Mouse (Mus musculus) embryo, embryonic 10 days (tissue): ENCODE results near the gene Kcnip4.

Experiments used
- DNase-seq: peaks from one replicate; pipeline ENCODE4 v3.0.0-alpha.2; 2015; ENCODE audit warnings: low spot score

The Kcnip4 gene

DNA sequence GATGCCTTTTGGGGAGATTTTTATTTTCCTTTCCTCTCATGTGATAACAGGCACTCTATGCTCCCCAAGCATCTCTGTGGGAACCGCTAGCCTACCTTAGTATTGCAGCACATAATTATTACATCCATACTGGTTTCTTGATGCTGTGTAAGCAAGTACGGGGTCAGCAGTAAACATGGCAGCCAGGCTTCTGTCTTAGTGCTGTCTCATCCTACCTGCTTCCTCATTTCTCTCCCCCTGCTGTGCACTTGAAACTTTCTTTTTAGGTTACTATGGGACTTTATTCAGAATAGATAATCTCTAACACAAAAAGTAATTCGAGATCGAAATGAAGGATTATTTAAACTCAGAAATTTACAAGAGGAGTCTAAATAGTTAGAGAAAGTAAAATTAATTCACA, 973.0 kb downstream of the Kcnip4 start:
- no peak for DNase-seq

DNA sequence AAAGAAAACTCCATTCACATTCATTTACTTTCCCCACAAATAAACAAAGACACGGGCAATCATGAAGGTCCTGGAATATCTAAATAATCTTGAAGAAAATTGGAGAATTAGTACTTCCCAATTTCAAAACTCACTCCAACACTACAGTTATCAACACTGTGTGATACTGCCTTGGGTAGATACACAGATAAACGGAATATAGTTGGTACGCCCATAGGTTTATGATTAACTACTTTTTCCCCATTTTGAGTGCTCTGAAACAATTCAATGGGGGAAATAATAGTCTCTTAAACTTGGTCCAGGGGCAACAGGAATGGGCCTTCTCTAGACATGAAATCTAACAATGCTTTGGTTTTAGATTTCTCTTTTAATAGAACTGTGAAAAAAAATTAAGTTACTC, 978.9 kb downstream of the Kcnip4 start:
- no peak for DNase-seq

- DNase-seq, result no peak
Measured at GRCm38 (mm10) chr5:48544784-48545734, 979.6 kb downstream of the Kcnip4 start.

GRCm38 (mm10) chr5:48518035-48518434, 1006.7 kb downstream of the Kcnip4 start:
- DNase-seq, result no peak

GRCm38 (mm10) chr5:48513354-48513753, 1011.4 kb downstream of the Kcnip4 start:
- peak; percentile 11 for DNase-seq

DNA sequence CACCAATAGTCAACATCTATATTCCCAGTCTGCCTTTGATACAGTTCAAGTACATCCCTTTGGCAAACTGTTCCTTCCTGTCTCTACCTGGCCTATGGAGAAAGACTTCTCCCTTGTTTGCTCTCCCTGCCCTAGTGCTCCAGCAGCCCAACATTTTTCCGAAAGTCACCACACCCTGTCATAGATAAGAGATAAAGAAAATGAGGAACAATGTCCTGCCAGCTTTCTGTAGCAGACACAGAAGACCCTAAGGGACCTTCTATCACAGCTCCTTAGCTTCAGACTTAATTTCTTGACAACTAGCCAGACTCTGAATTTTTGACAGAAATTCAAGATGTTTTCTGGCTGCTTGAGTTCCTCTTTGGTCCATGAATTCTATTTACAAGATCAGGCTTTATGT, 1013.4 kb downstream of the Kcnip4 start:
- DNase-seq, result no peak

DNA sequence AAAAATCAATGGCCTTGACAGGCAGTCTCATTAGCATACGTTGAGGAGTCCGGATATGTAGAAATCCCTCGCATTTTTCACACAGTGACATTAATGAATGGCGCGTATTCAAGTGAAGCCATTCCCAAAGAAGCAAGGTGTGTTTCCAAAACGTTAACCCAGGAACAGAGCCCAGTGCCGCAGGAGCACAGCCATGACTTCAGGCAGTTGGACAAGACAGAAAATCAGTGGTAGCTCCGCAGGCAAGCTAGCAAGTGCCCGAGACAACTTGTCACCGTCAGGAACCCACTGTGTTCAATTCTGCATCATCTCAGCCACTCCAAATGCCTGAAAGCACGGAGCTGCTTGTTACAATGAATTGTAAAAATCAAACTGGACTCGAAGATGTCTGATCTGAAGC, 1014.5 kb downstream of the Kcnip4 start:
- DNase-seq, result no peak

GRCm38 (mm10) chr5:48509194-48509930, 1015.3 kb downstream of the Kcnip4 start:
- DNase-seq, result no peak

DNA sequence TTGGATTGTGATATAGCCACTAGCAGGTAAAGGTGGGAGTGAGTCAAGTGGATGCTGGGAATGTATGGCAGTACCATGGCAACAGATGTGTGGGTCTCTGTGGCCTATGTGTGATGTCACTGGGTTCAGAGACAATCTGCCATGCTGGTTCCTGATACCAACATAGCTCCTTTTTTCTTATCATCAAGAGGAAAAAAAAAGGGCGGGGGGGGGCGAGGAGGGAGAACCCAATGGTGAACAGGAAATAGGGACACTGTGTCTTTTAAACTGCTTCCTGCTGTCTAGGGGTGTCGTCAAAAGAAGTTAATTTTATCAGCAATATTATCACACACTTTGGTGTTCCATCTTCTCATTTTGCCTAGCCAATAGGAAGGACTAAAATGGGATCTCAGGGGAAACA, 1021.6 kb downstream of the Kcnip4 start:
- DNase-seq, result no peak

GRCm38 (mm10) chr5:48502442-48502841, 1022.3 kb downstream of the Kcnip4 start:
- no peak for DNase-seq

DNA sequence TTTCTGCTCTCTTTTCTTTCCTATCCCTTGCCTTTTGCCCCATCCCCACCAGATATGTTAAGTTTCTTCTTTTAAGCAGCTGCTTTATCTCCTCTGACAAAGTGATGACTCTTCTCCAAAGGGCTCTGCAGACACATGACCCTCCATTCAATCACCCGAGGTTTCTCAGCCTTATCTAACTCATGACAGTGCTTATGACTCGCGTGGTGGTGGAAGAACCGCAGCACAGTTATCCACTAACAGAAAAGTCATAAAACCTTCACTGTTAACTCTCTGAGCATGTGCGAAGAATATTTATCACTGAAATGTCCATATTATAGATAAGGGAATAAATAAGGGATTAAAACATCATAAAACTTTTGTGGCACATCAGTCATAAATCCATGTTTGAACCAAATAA, 1024.5 kb downstream of the Kcnip4 start:
- no peak for DNase-seq

GRCm38 (mm10) chr5:48490864-48491477, 1033.7 kb downstream of the Kcnip4 start:
- no peak for DNase-seq

GRCm38 (mm10) chr5:48489549-48490288, 1035.0 kb downstream of the Kcnip4 start:
- peak; percentile 35 for DNase-seq

GRCm38 (mm10) chr5:48483112-48483511, 1041.6 kb downstream of the Kcnip4 start:
- DNase-seq, result no peak

GRCm38 (mm10) chr5:48460221-48460620, 1064.5 kb downstream of the Kcnip4 start:
- DNase-seq, result no peak

- no peak for DNase-seq
Measured at GRCm38 (mm10) chr5:48448888-48449287, 1075.8 kb downstream of the Kcnip4 start.

- peak; percentile 75 for DNase-seq
Measured at GRCm38 (mm10) chr5:48430459-48430858, 1094.2 kb downstream of the Kcnip4 start.

DNA sequence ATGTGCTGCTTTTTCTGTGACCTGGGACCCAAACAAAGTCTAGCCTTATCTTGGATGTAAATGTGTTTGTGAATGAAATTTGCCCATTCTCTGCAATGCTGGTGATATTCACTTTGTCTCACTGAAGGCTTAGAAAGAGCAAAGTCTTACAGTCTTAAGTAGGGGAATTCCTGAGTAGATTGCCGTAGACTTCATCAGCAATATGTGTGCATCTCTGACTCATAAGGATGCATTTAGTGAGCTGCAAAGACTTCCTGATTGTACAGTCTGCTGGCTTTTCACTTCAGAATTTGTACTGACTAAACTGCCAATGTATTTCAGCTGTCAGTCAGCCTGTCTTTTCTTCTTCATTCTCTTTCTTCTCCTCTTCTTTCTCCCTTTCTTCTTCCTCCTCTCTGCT, 1102.8 kb downstream of the Kcnip4 start:
- DNase-seq, result no peak

DNA sequence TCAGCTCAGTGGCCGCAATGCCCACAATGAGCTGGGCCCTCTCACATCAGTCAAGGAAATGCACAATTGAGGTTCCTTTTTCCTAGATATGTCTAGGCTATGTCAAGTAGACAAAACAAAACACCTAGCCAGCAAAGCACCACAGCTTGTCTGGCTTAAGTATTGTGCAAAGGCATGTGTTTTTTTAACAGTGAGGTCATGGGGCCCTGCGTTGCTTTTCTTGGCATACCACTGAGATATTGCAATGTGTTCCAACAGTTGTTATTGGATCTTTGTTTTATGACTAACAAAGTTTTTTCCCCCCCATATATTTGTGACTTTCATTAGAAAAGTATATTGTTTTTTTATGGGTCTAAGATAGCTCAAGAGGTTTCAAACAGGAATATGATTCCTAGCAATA, 1105.0 kb downstream of the Kcnip4 start:
- no peak for DNase-seq

GRCm38 (mm10) chr5:48412261-48412660, 1112.4 kb downstream of the Kcnip4 start:
- DNase-seq, result no peak

DNA sequence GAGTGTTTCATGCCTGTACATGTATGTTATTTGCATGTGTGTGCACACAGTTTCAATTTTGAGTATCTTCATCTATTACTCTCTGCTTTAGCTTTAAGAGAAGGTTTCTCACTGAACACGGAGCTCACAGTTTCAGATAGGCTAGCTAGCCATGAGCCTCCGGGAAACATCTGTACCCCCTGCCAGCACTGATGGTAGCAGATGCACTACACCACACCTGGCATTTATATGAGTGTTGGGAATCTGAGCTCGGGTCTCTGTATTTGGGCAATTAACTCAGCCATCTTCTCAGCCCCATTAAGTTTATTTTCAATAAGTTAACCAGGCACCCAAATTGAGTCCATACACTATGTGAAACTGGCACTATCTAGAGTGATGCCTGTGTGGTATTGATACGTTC, 1113.2 kb downstream of the Kcnip4 start:
- no peak for DNase-seq

GRCm38 (mm10) chr5:48410348-48410747, 1114.4 kb downstream of the Kcnip4 start:
- no peak for DNase-seq
